In genomic region chr6:83750171-83750684, GRCm38 (mm10) we compare ENCODE assay signal across 9 mouse cellular contexts. TPM values are rescaled to one million over a fixed set of nuclear protein-coding genes. Genes with fewer than 3 reads are reported as not detected.
DNase-seq lines count a peak whose midpoint lies in the region; ATAC-seq and TF ChIP-seq lines count a peak whose summit lies in the region.
"Had no signal": no experiment of that assay in that cellular context is flagged by ENCODE, and none has a peak within 500 bp of the region (broad histone marks: within the 10 kb centered on the region; RNA-seq: fewer than 3 reads in every experiment).

No protein-coding gene starts in this region.

- peak; percentile 78 for TF ChIP-seq CTCF in kidney, adult 2 months (conservative IDR thresholded peaks at IDR 0.05; ENCODE audit: insufficient read depth, insufficient read length, low read depth, low read length)
- TF ChIP-seq CTCF in MEL (IDR thresholded peaks at IDR 0.05 in 2 of 3, conservative IDR thresholded peaks at IDR 0.05 in 1 of 3; ENCODE audit: control insufficient read depth in 1 of 3, insufficient read depth in 1 of 3, low read depth in 2 of 3, low read length in 3 of 3, poor library complexity in 1 of 3, severe bottlenecking in 1 of 3): peak; percentile 69 to 86 (median 82)
- TF ChIP-seq CTCF in cortical plate, adult 2 months (IDR thresholded peaks at IDR 0.05; ENCODE audit: extremely low read depth, insufficient read depth, low read length): peak; percentile 78

- no peak overlapping the region for H3K4me2 ChIP-seq in kidney, embryonic 14.5 days (replicated peaks; ENCODE audit: low read depth, low read length)
- H3K4me2 ChIP-seq in heart, embryonic 15.5 days: peak overlapping the region; percentile 39

- H3K4me1 ChIP-seq in kidney, adult 2 months (ENCODE audit: control insufficient read depth, insufficient read depth, low read length): no peaks in the 10 kb centered on the region
- H3K4me1 ChIP-seq in kidney, embryonic 14.5 days (ENCODE audit: control insufficient read depth, insufficient read depth, low read length): no peaks in the 10 kb centered on the region
- H3K4me1 ChIP-seq in MEL (ENCODE audit: control insufficient read depth in 1 of 2, insufficient read depth in 2 of 2, low read length in 2 of 2): no peaks in the 10 kb centered on the region; a peak in 1 of 4 replicates
- H3K4me1 ChIP-seq in cortical plate, adult 2 months (ENCODE audit: control insufficient read depth, insufficient read depth, low read length): no peaks in the 10 kb centered on the region
- no peaks in the 10 kb centered on the region for H3K4me1 ChIP-seq in heart, embryonic 15.5 days (replicated peaks)

- peak in 1 of 2 experiments; percentile 31; a peak in 1 of 4 replicates for TF ChIP-seq EP300 in MEL (IDR thresholded peaks at IDR 0.05; ENCODE audit: low read depth in 1 of 2, low read length in 2 of 2)

- no peak for TF ChIP-seq POLR2A in kidney, adult 2 months (IDR thresholded peaks at IDR 0.05; ENCODE audit: low read depth, low read length)
- TF ChIP-seq POLR2A in MEL (IDR thresholded peaks at IDR 0.05; ENCODE audit: control insufficient read depth in 1 of 2, insufficient read depth in 1 of 2, low read depth in 1 of 2, low read length in 2 of 2, poor library complexity in 1 of 2): no peak
- no peak for TF ChIP-seq POLR2A in cortical plate, adult 2 months (IDR thresholded peaks at IDR 0.05; ENCODE audit: extremely low read depth, insufficient read depth, low read length)

- H3K4me3 ChIP-seq in kidney, adult 2 months (ENCODE audit: insufficient read depth, low read depth, low read length): no peak overlapping the region
- no peak overlapping the region for H3K4me3 ChIP-seq in kidney, embryonic 14.5 days (ENCODE audit: low read length)
- H3K4me3 ChIP-seq in MEL (ENCODE audit: control insufficient read depth in 1 of 2, insufficient read depth in 1 of 2, low read depth in 2 of 2, low read length in 2 of 2): peak overlapping the region; percentile 42 to 64
- no peak overlapping the region for H3K4me3 ChIP-seq in cortical plate, adult 2 months (ENCODE audit: insufficient read depth, low read length)
- no peak overlapping the region; the same call in 1 of the 2 replicates for H3K4me3 ChIP-seq in heart, embryonic 15.5 days
- H3K4me3 ChIP-seq: erythroblast, embryonic 14.5 days had no signal

- H3K36me3 ChIP-seq in kidney, adult 2 months (ENCODE audit: control insufficient read depth, insufficient read depth, low read length): no peaks in the 10 kb centered on the region
- H3K36me3 ChIP-seq in kidney, embryonic 14.5 days (ENCODE audit: control insufficient read depth, insufficient read depth, low read length): no peaks in the 10 kb centered on the region
- no peaks in the 10 kb centered on the region for H3K36me3 ChIP-seq in MEL (ENCODE audit: control insufficient read depth in 1 of 2, insufficient read depth in 2 of 2, low read length in 2 of 2)
- no peaks in the 10 kb centered on the region for H3K36me3 ChIP-seq in heart, embryonic 15.5 days

- no peak overlapping the region for H3K9ac ChIP-seq in kidney, embryonic 14.5 days (ENCODE audit: low read depth, low read length)
- peak overlapping the region; percentile 54 for H3K9ac ChIP-seq in MEL (ENCODE audit: control insufficient read depth, low read depth, low read length, poor library complexity, severe bottlenecking)
- no peak overlapping the region for H3K9ac ChIP-seq in heart, embryonic 15.5 days

- peak; percentile 51 for TF ChIP-seq RAD21 in MEL (IDR thresholded peaks at IDR 0.05; ENCODE audit: low read depth, low read length)

- no peaks in the 10 kb centered on the region for H3K9me3 ChIP-seq in kidney, embryonic 14.5 days (ENCODE audit: control insufficient read depth, low read length)
- H3K9me3 ChIP-seq in MEL (replicated peaks; ENCODE audit: insufficient read depth, low read length): no peaks in the 10 kb centered on the region
- no peaks in the 10 kb centered on the region for H3K9me3 ChIP-seq in heart, embryonic 15.5 days (replicated peaks)

- WGBS in kidney, adult 2 months: 11% methylated on average over 11 of the region's 11 CpGs
- WGBS in kidney, embryonic 14.5 days: 9% methylated on average over 11 of the region's 11 CpGs
- WGBS in heart, embryonic 15.5 days: 10% methylated on average over 11 of the region's 11 CpGs

- no peaks in the 10 kb centered on the region for H3K27me3 ChIP-seq in kidney, adult 2 months (replicated peaks; ENCODE audit: control insufficient read depth, insufficient read depth, low read length)
- H3K27me3 ChIP-seq in kidney, embryonic 14.5 days (ENCODE audit: control insufficient read depth, insufficient read depth, low read length): peaks cover 5% of the 10 kb centered on the region
- no peaks in the 10 kb centered on the region; a peak in 2 of 4 replicates for H3K27me3 ChIP-seq in MEL (ENCODE audit: control insufficient read depth in 1 of 2, insufficient read depth in 2 of 2, low read length in 2 of 2)
- H3K27me3 ChIP-seq in heart, embryonic 15.5 days: peaks cover 76% of the 10 kb centered on the region

- peak; percentile 51 for DNase-seq in kidney, adult 2 months
- DNase-seq in MEL (ENCODE audit: low read depth, low spot score): peak; percentile 72
- DNase-seq in left cerebral cortex, postnatal 4 days: peak; percentile 60
- peak; percentile 70 for DNase-seq in mesoderm, embryonic 11.5 days (ENCODE audit: low read depth, low spot score)
- DNase-seq in testis, postnatal 10 days (ENCODE audit: low spot score): peak; percentile 87

- H3K79me2 ChIP-seq in MEL (ENCODE audit: control insufficient read depth, insufficient read depth, low read length, poor library complexity): no peaks in the 10 kb centered on the region

- H3K27ac ChIP-seq in kidney, adult 2 months (ENCODE audit: insufficient read depth, low read depth, low read length): no peak overlapping the region
- H3K27ac ChIP-seq in kidney, embryonic 14.5 days (ENCODE audit: low read depth, low read length): no peak overlapping the region
- H3K27ac ChIP-seq in MEL (ENCODE audit: control insufficient read depth, low read depth, low read length): no peak overlapping the region
- no peak overlapping the region for H3K27ac ChIP-seq in cortical plate, adult 2 months (ENCODE audit: insufficient read depth, low read length)
- H3K27ac ChIP-seq in heart, embryonic 15.5 days: no peak overlapping the region

- intact Hi-C loops in left cerebral cortex, postnatal 4 days (cut with DNase I): no loop called here

- no peak for ATAC-seq in kidney, embryonic 14.5 days (ENCODE audit: low FRiP score, low TSS enrichment)
- ATAC-seq in heart, embryonic 15.5 days (replicated peaks; ENCODE audit: insufficient number of reproducible peaks, insufficient read depth, low FRiP score, low read depth): no peak

TF ChIP-seq in MEL, 35 proteins besides CTCF, POLR2A, EP300 and RAD21 (continues in another document):
- TF ChIP-seq TCF12 (IDR thresholded peaks at IDR 0.05; ENCODE audit: low read depth, low read length): no peak

RNA-seq across cellular contexts. Expression of gene Atp6v1b1, which starts 7.4 kb away (rescaled TPM):
- polyA plus RNA-seq in kidney, adult 2 months (2012; rRNA removed): 137 and 154 TPM in 2 replicates
- polyA plus RNA-seq in kidney, embryonic 14.5 days (2014; fragmentation: Nextera tagmentation; extraction: Ambion mirVana): 3.5 and 3.6 TPM in 2 replicates
- not detected in 2 replicates for total RNA-seq in MEL (2012; rRNA removed)
- under 1 TPM in 1 of 2 experiments, not detected in 1; 0.08 TPM for polyA plus RNA-seq in MEL (2012; ENCODE audit: insufficient read depth in 1 of 2, insufficient read length in 2 of 2, low read depth in 1 of 2, low replicate concordance in 2 of 2, missing spikeins in 1 of 2)
- not detected in 2 replicates for polyA plus RNA-seq in cortical plate, adult 2 months (2012; rRNA removed)
- polyA plus RNA-seq in heart, embryonic 15.5 days (2015; fragmentation: Nextera tagmentation; extraction: Ambion mirVana): 0.16 TPM in 1 of 2 replicates, not detected in the other
- total RNA-seq in left cerebral cortex, postnatal 4 days (2021): 1 to 10 TPM in 1 of 2 experiments, under 1 TPM in 1; 0.68 to 1.0 TPM
- polyA plus RNA-seq: erythroblast, embryonic 14.5 days had no signal

RNA-seq across cellular contexts. Expression of gene Ankrd53, which starts 12.2 kb away (rescaled TPM):
- 0.14 TPM in 2 replicates for polyA plus RNA-seq in kidney, adult 2 months (2012; rRNA removed)
- polyA plus RNA-seq in kidney, embryonic 14.5 days (2014; fragmentation: Nextera tagmentation; extraction: Ambion mirVana): 0.21 and 0.28 TPM in 2 replicates
- not detected in 2 replicates for total RNA-seq in MEL (2012; rRNA removed)
- polyA plus RNA-seq in MEL (2012; ENCODE audit: insufficient read depth in 1 of 2, insufficient read length in 2 of 2, low read depth in 1 of 2, low replicate concordance in 2 of 2, missing spikeins in 1 of 2): under 1 TPM in 1 of 2 experiments, not detected in 1; 0.67 TPM
- not detected in 2 replicates for polyA plus RNA-seq in cortical plate, adult 2 months (2012; rRNA removed)
- polyA plus RNA-seq in heart, embryonic 15.5 days (2015; fragmentation: Nextera tagmentation; extraction: Ambion mirVana): 0.10 and 0.24 TPM in 2 replicates
- not detected for total RNA-seq in left cerebral cortex, postnatal 4 days (2021)
- polyA plus RNA-seq: erythroblast, embryonic 14.5 days had no signal

RNA-seq across cellular contexts. Expression of gene Tex261, which starts 25.4 kb away (rescaled TPM):
- 156 and 169 TPM in 2 replicates for polyA plus RNA-seq in kidney, adult 2 months (2012; rRNA removed)
- 59.8 and 67.3 TPM in 2 replicates for polyA plus RNA-seq in kidney, embryonic 14.5 days (2014; fragmentation: Nextera tagmentation; extraction: Ambion mirVana)
- total RNA-seq in MEL (2012; rRNA removed): 51.1 and 56.2 TPM in 2 replicates
- polyA plus RNA-seq in MEL (2012; ENCODE audit: insufficient read depth in 1 of 2, insufficient read length in 2 of 2, low read depth in 1 of 2, low replicate concordance in 2 of 2, missing spikeins in 1 of 2): 100 to 1,000 TPM in 1 of 2 experiments, not detected in 1; 104 TPM
- polyA plus RNA-seq in cortical plate, adult 2 months (2012; rRNA removed): 39.8 and 41.4 TPM in 2 replicates
- 74.6 and 76.4 TPM in 2 replicates for polyA plus RNA-seq in heart, embryonic 15.5 days (2015; fragmentation: Nextera tagmentation; extraction: Ambion mirVana)
- total RNA-seq in left cerebral cortex, postnatal 4 days (2021): 10 to 100 TPM; 51.3 to 58.7 TPM

RNA-seq across cellular contexts. Expression of gene Vax2, which starts 39.2 kb away (rescaled TPM):
- polyA plus RNA-seq in kidney, adult 2 months (2012; rRNA removed): not detected in 2 replicates
- polyA plus RNA-seq in kidney, embryonic 14.5 days (2014; fragmentation: Nextera tagmentation; extraction: Ambion mirVana): not detected in 2 replicates
- 0.39 and 0.46 TPM in 2 replicates for total RNA-seq in MEL (2012; rRNA removed)
- polyA plus RNA-seq in MEL (2012; ENCODE audit: insufficient read depth in 1 of 2, insufficient read length in 2 of 2, low read depth in 1 of 2, low replicate concordance in 2 of 2, missing spikeins in 1 of 2): 1 to 10 TPM in 1 of 2 experiments, not detected in 1; 3.2 TPM
- not detected in 2 replicates for polyA plus RNA-seq in cortical plate, adult 2 months (2012; rRNA removed)
- not detected in 2 replicates for polyA plus RNA-seq in heart, embryonic 15.5 days (2015; fragmentation: Nextera tagmentation; extraction: Ambion mirVana)
- not detected for total RNA-seq in left cerebral cortex, postnatal 4 days (2021)
- polyA plus RNA-seq: erythroblast, embryonic 14.5 days had no signal

RNA-seq across cellular contexts. Expression of gene Nagk, which starts 44.6 kb away (rescaled TPM):
- 32.2 and 38.6 TPM in 2 replicates for polyA plus RNA-seq in kidney, adult 2 months (2012; rRNA removed)
- polyA plus RNA-seq in kidney, embryonic 14.5 days (2014; fragmentation: Nextera tagmentation; extraction: Ambion mirVana): 42.7 and 43.5 TPM in 2 replicates
- total RNA-seq in MEL (2012; rRNA removed): 3.6 and 5.0 TPM in 2 replicates
- 1 to 10 TPM in 1 of 2 experiments, not detected in 1; 6.3 TPM for polyA plus RNA-seq in MEL (2012; ENCODE audit: insufficient read depth in 1 of 2, insufficient read length in 2 of 2, low read depth in 1 of 2, low replicate concordance in 2 of 2, missing spikeins in 1 of 2)
- polyA plus RNA-seq in cortical plate, adult 2 months (2012; rRNA removed): 38.7 and 40.5 TPM in 2 replicates
- polyA plus RNA-seq in heart, embryonic 15.5 days (2015; fragmentation: Nextera tagmentation; extraction: Ambion mirVana): 61.2 and 65.0 TPM in 2 replicates
- 10 to 100 TPM; 76.7 to 83.1 TPM for total RNA-seq in left cerebral cortex, postnatal 4 days (2021)

Comparison
In these comparisons a context has a peak if more than half of its experiments do, and no peak if none do; other contexts are left out.
1. RNA of gene Atp6v1b1, which starts 7.4 kb away (polyA plus RNA-seq): 137 to 154 TPM in kidney, adult 2 months; 3.5 to 3.6 TPM in kidney, embryonic 14.5 days, 0.08 TPM in MEL, not detected in cortical plate, adult 2 months and 0.16 TPM in heart, embryonic 15.5 days; every median in the first group is over 10 times any median in the second.
2. H3K4me3 ChIP-seq: peak in MEL (2 of 2); none in kidney, adult 2 months (single experiment), kidney, embryonic 14.5 days (single experiment), cortical plate, adult 2 months (single experiment) and heart, embryonic 15.5 days (single experiment).
3. Peak in every context shown above with its lines, with median percentiles within 50 percentile points of each other: DNase-seq and CTCF ChIP-seq.